Mouse (Mus musculus): Measurements from ENCODE around the gene Tln1. TPM values are rescaled to one million over a fixed set of nuclear protein-coding genes. Genes with fewer than 3 reads are reported as not detected.
A peak's percentile ranks its signal among the peaks of the same experiment; 100 is the strongest.

Gene Tln1
- total and polyA plus RNA-seq, 3 experiments = 22.3 to 59.3 (median 50.1) TPM

DNA sequence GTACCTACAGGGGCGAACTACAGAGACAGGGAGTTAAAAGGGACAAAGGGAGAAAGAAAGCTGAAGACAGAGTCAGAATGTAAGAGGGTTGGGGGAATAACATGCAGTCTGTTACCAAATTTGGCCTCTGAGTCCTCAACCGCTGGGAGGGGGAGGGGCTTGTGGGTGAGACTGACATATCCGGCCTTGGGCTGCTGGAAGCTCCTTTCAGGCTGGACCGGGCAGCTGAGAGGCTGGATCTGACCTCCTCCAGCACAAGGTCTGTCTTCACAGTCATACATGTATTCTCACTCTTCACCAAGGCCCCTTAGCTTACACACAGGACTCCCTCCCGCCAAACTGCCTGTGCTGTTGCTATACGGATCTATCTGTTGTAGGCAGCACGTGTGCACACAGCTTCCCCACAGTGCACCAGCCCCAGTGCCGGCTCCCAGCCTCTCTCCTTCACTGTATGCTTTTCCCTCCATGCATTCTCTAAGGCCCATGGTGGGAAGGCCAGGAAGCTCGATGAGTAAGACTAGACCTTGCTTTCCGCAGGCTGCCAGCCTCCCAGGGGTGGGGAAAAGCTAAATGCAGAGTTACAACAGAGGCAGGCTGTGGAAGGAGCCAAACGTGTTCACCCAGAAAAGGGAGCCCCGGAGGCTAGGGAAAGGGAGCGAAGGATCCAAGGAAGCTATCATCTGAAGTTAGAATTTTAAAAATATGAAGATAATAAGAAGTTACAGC lies 3.7 kb downstream of the Tln1 start:
- Histone ChIP-seq H3K79me2 (replicated peaks; ENCODE audit: control insufficient read depth, extremely low read depth, insufficient read depth, poor library complexity, severe bottlenecking) (peaks cover 46% of the 10 kb centered on the region), H3K9me3 (replicated peaks; ENCODE audit: low read length) (no peaks in the 10 kb centered on the region), H3K4me1 (ENCODE audit: control insufficient read depth in 1 of 2, insufficient read depth in 2 of 2) (peaks cover 24 to 81% of the 10 kb centered on the region in 2 experiments), H3K9ac (ENCODE audit: insufficient read depth, low read depth) (no peak overlapping the region), H3K4me3 (replicated peaks in 1 of 3; ENCODE audit: low read depth in 2 of 3, low read length in 2 of 3, poor library complexity in 1 of 3) (no peak overlapping the region), H3K36me3 (replicated peaks in 1 of 2; ENCODE audit: control insufficient read depth in 1 of 2, insufficient read depth in 1 of 2, low read length in 1 of 2) (peaks cover 29 to 47% of the 10 kb centered on the region in 2 experiments), H3K4me2 (ENCODE audit: insufficient read depth, low read depth, poor library complexity, severe bottlenecking) (peak overlapping the region; percentile 92), H3K27ac (ENCODE audit: insufficient read depth, low read depth) (peak overlapping the region; percentile 29; the same call in 1 of the 2 replicates), H3K27me3 (replicated peaks) (no peaks in the 10 kb centered on the region)
- peak; percentile 59 for DNase-seq (ENCODE audit: extremely low read depth)
- TF ChIP-seq TCF12 (IDR thresholded peaks at IDR 0.05; ENCODE audit: low read depth, low read length) (peak; percentile 32; the same call in 1 of the 2 replicates), NRF1 (IDR thresholded peaks at IDR 0.05; ENCODE audit: low read depth, low read length) (no peak), MAFK (IDR thresholded peaks at IDR 0.05; ENCODE audit: insufficient replicate concordance, low read length) (no peak), BHLHE40 (IDR thresholded peaks at IDR 0.05; ENCODE audit: low read depth, low read length) (peak; percentile 77), MAX (IDR thresholded peaks at IDR 0.05; ENCODE audit: low read length) (peak; percentile 64), JUN (IDR thresholded peaks at IDR 0.05; ENCODE audit: insufficient read depth, low read depth, low read length) (no peak), SIN3A (IDR thresholded peaks at IDR 0.05; ENCODE audit: low read length) (peak; percentile 57; the same call in 1 of the 2 replicates), E2F4 (IDR thresholded peaks at IDR 0.05; ENCODE audit: insufficient replicate concordance, low read depth, low read length) (no peak), MXI1 (IDR thresholded peaks at IDR 0.05; ENCODE audit: low read depth, low read length) (peak; percentile 85), ETS1 (conservative IDR thresholded peaks at IDR 0.05; ENCODE audit: low read depth, low read length) (0 out of 2 replicates have a peak, but pooled peaks have one; percentile 16), SMC3 (IDR thresholded peaks at IDR 0.05; ENCODE audit: low read depth, low read length) (no peak), IRF4 (IDR thresholded peaks at IDR 0.05; ENCODE audit: low read depth, low read length) (no peak), ELF1 (IDR thresholded peaks at IDR 0.05; ENCODE audit: low read depth, low read length) (no peak), MYC (IDR thresholded peaks at IDR 0.05; ENCODE audit: low read depth, low read length) (no peak), CHD2 (IDR thresholded peaks at IDR 0.05; ENCODE audit: low read length) (peak; percentile 54), TBP (conservative IDR thresholded peaks at IDR 0.05; ENCODE audit: low read depth, low read length) (no peak), USF2 (conservative IDR thresholded peaks at IDR 0.05; ENCODE audit: low read depth, low read length) (no peak), RCOR1 (conservative IDR thresholded peaks at IDR 0.05; ENCODE audit: low read depth, low read length) (no peak), GABPA (IDR thresholded peaks at IDR 0.05; ENCODE audit: insufficient replicate concordance, low read depth, low read length) (no peak), ZKSCAN1 (IDR thresholded peaks at IDR 0.05; ENCODE audit: borderline replicate concordance, low read depth, low read length) (no peak), MEF2A (IDR thresholded peaks at IDR 0.05; ENCODE audit: borderline replicate concordance, low read depth, low read length) (peak; percentile 96), POLR2A (IDR thresholded peaks at IDR 0.05; ENCODE audit: low read depth, low read length) (peak; percentile 29; the same call in 1 of the 2 replicates), KAT2A (IDR thresholded peaks at IDR 0.05; ENCODE audit: insufficient replicate concordance, low read length) (no peak), USF1 (IDR thresholded peaks at IDR 0.05; ENCODE audit: low read depth, low read length) (no peak)
- dilution Hi-C loops (cut with MboI; ENCODE audit: extremely low pct_ligation_motif_present, extremely low pct_unique_long_range_greater_than_20kb, low sequenced_read_pairs) = no loop called here
- in situ Hi-C loops (cut with MboI; ENCODE audit: low pct_ligation_motif_present, low pct_unique_long_range_greater_than_20kb, low sequenced_read_pairs) = loop anchor here (25.0 kb wide), 1 partner anchor 546 kb away; the partner anchor contains the start of genes Fancg and Vcp
